In the genomic region with DNA sequence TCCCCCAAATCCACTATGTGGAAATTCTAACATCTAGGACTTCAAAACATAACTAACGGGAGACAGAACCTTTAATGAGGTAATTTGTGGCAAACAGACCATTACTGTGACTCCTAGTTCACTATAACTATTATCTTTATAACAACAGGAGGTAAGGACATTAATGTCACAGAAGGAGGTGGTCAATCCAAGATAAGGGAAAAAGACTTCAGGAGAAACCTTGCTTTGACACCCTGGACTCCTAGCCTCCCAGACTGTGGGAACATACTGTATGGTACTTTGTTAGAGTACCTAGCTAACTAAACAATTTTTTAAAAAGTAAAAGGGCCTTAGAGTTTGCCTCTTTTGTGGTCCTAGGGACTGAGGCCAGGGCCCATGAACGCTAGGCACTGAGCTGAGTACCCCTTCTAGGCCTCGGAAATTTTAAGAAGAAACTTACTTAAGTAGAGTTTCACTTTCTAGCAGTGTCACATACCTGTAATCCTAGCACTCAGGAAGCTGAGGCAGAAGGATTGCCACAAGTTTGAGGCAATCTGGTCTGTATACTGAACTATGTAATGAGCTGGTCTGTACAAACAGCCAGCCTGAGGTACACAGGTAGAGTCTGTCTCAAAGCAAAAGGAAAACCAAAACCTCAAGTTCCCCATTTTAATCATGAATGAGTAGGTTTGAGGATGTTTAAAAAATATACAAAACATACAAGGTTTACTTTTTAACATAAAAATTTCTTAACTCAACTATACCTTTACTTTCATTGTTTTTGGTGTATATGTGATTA, we compare ENCODE assay signal across 29 mouse cellular contexts. TPM values are rescaled to one million over a fixed set of nuclear protein-coding genes. Genes with fewer than 3 reads are reported as not detected.
DNase-seq lines count a peak whose midpoint lies in the region; ATAC-seq and TF ChIP-seq lines count a peak whose summit lies in the region.
"Had no signal": no experiment of that assay in that cellular context is flagged by ENCODE, and none has a peak within 500 bp of the region (broad histone marks: within the 10 kb centered on the region; RNA-seq: fewer than 3 reads in every experiment).

No protein-coding gene starts in this region.

- no peaks in the 10 kb centered on the region for H3K9me3 ChIP-seq in liver, embryonic 14.5 days (ENCODE audit: control insufficient read depth, low read length)
- H3K9me3 ChIP-seq in liver, embryonic 11.5 days (ENCODE audit: control insufficient read depth, low read length), result no peaks in the 10 kb centered on the region
- H3K9me3 ChIP-seq in MEL (replicated peaks; ENCODE audit: insufficient read depth, low read length), result no peaks in the 10 kb centered on the region
- H3K9me3 ChIP-seq in limb, embryonic 10.5 days (replicated peaks), result no peaks in the 10 kb centered on the region
- H3K9me3 ChIP-seq: heart, embryonic 13.5 days; limb, embryonic 13.5 days; liver, embryonic 13.5 days; midbrain, embryonic 15.5 days; neural tube, embryonic 13.5 days; stomach, embryonic 15.5 days had no signal

- no peak for TF ChIP-seq POLR2A in MEL (IDR thresholded peaks at IDR 0.05; ENCODE audit: control insufficient read depth in 1 of 2, insufficient read depth in 1 of 2, low read depth in 1 of 2, low read length in 2 of 2, poor library complexity in 1 of 2)

- no peak overlapping the region for H3K4me2 ChIP-seq in liver, embryonic 14.5 days (ENCODE audit: low read depth)
- H3K4me2 ChIP-seq in liver, embryonic 11.5 days, result no peak overlapping the region
- H3K4me2 ChIP-seq: heart, embryonic 13.5 days; hindbrain, embryonic 14.5 days; limb, embryonic 13.5 days; liver, embryonic 13.5 days; lung, embryonic 14.5 days; midbrain, embryonic 15.5 days; neural tube, embryonic 13.5 days; stomach, embryonic 15.5 days had no signal

- no peak overlapping the region for H3K27ac ChIP-seq in liver, embryonic 14.5 days
- H3K27ac ChIP-seq in liver, embryonic 11.5 days (ENCODE audit: low read depth, low read length), result no peak overlapping the region
- no peak overlapping the region for H3K27ac ChIP-seq in MEL (ENCODE audit: control insufficient read depth, low read depth, low read length)
- no peak overlapping the region for H3K27ac ChIP-seq in limb, embryonic 10.5 days
- H3K27ac ChIP-seq: heart, embryonic 13.5 days; hindbrain, embryonic 14.5 days; layer of hippocampus, adult 2 months; limb, embryonic 13.5 days; liver, embryonic 13.5 days; midbrain, embryonic 15.5 days; neural tube, embryonic 13.5 days; stomach, embryonic 15.5 days had no signal

- H3K4me1 ChIP-seq in liver, embryonic 14.5 days (replicated peaks; ENCODE audit: control insufficient read depth in 2 of 2, insufficient read depth in 2 of 2, low read length in 1 of 2), result peaks cover 0 to 6% of the 10 kb centered on the region in 2 experiments; a peak in 1 of 4 replicates
- 0 out of 2 replicates have a peak, but pooled peaks cover 2% of the 10 kb centered on the region for H3K4me1 ChIP-seq in liver, embryonic 11.5 days (replicated peaks; ENCODE audit: control insufficient read depth, insufficient read depth, low read length)
- peaks cover 3 to 9% of the 10 kb centered on the region in 2 experiments; a peak in 2 of 4 replicates for H3K4me1 ChIP-seq in MEL (ENCODE audit: control insufficient read depth in 1 of 2, insufficient read depth in 2 of 2, low read length in 2 of 2)
- H3K4me1 ChIP-seq in limb, embryonic 10.5 days, result no peaks in the 10 kb centered on the region
- H3K4me1 ChIP-seq: midbrain, embryonic 15.5 days; neural tube, embryonic 13.5 days; stomach, embryonic 15.5 days had no signal

- no peaks in the 10 kb centered on the region for H3K79me2 ChIP-seq in MEL (ENCODE audit: control insufficient read depth, insufficient read depth, low read length, poor library complexity)

- WGBS in liver, embryonic 14.5 days (ENCODE audit: insufficient replicate concordance), result 68% methylated on average over 3 of the region's 3 CpGs
- WGBS in liver, embryonic 11.5 days, result 82% methylated on average over 3 of the region's 3 CpGs
- WGBS in limb, embryonic 10.5 days, result 88% methylated on average over 3 of the region's 3 CpGs

- no peak for DNase-seq in liver, embryonic 14.5 days (ENCODE audit: low read depth in 3 of 3, low spot score in 3 of 3)
- no peak for DNase-seq in liver, embryonic 11.5 days (ENCODE audit: low spot score)
- DNase-seq in MEL (ENCODE audit: low read depth, low spot score), result peak; percentile 56
- no peak for DNase-seq in adrenal gland, postnatal 4 days (ENCODE audit: low spot score in 2 of 2)
- no peak for DNase-seq in right cerebral cortex, adult 2 months (ENCODE audit: low spot score in 2 of 2)
- no peak for DNase-seq in limb, embryonic 10.5 days (ENCODE audit: low spot score)
- DNase-seq: adrenal gland, adult 2 months; cerebellum, adult 2 months; cerebellum, postnatal 36 days; gastrocnemius, postnatal 14 days; heart, adult 18-20 months; heart, postnatal 14 days; kidney, adult 2 months; kidney, postnatal 25 days; liver, embryonic 13.5 days; lung, embryonic 14.5 days; thymus, adult 18-20 months; thymus, postnatal 36 days had no signal

- H3K9ac ChIP-seq in liver, embryonic 14.5 days (replicated peaks), result no peak overlapping the region
- no peak overlapping the region for H3K9ac ChIP-seq in liver, embryonic 11.5 days (ENCODE audit: low read depth, low read length)
- no peak overlapping the region for H3K9ac ChIP-seq in MEL (ENCODE audit: control insufficient read depth, low read depth, low read length, poor library complexity, severe bottlenecking)
- H3K9ac ChIP-seq: heart, embryonic 13.5 days; hindbrain, embryonic 14.5 days; limb, embryonic 13.5 days; liver, embryonic 13.5 days; lung, embryonic 14.5 days; midbrain, embryonic 15.5 days; neural tube, embryonic 13.5 days; stomach, embryonic 15.5 days had no signal

- H3K4me3 ChIP-seq in liver, embryonic 14.5 days (ENCODE audit: insufficient read depth in 1 of 2, low read depth in 2 of 2, low read length in 2 of 2), result no peak overlapping the region
- no peak overlapping the region for H3K4me3 ChIP-seq in liver, embryonic 11.5 days (ENCODE audit: low read depth, low read length)
- H3K4me3 ChIP-seq in MEL (ENCODE audit: control insufficient read depth in 1 of 2, insufficient read depth in 1 of 2, low read depth in 2 of 2, low read length in 2 of 2), result no peak overlapping the region; a peak in 1 of 4 replicates
- no peak overlapping the region for H3K4me3 ChIP-seq in limb, embryonic 10.5 days
- H3K4me3 ChIP-seq: heart, embryonic 13.5 days; layer of hippocampus, adult 2 months; limb, embryonic 13.5 days; liver, embryonic 13.5 days; midbrain, embryonic 15.5 days; myocyte; neural tube, embryonic 13.5 days; stomach, embryonic 15.5 days had no signal

- no peaks in the 10 kb centered on the region for H3K36me3 ChIP-seq in liver, embryonic 14.5 days (replicated peaks; ENCODE audit: control insufficient read depth, insufficient read depth, low read depth)
- no peaks in the 10 kb centered on the region for H3K36me3 ChIP-seq in liver, embryonic 11.5 days (ENCODE audit: control insufficient read depth, insufficient read depth, low read length)
- H3K36me3 ChIP-seq in MEL (ENCODE audit: control insufficient read depth in 1 of 2, insufficient read depth in 2 of 2, low read length in 2 of 2), result peaks cover 26% of the 10 kb centered on the region in 2 experiments
- peaks cover 5% of the 10 kb centered on the region; the same call in 1 of the 2 replicates for H3K36me3 ChIP-seq in limb, embryonic 10.5 days
- H3K36me3 ChIP-seq: stomach, embryonic 15.5 days had no signal

- 0 out of 2 replicates have a peak, but pooled peaks have one; percentile 6 for TF ChIP-seq EP300 in liver, embryonic 14.5 days (IDR thresholded peaks at IDR 0.05; ENCODE audit: low read depth)
- peak in 1 of 2 experiments; percentile 43; a peak in 2 of 4 replicates for TF ChIP-seq EP300 in MEL (IDR thresholded peaks at IDR 0.05; ENCODE audit: low read depth in 1 of 2, low read length in 2 of 2)

- no peak for TF ChIP-seq RAD21 in MEL (IDR thresholded peaks at IDR 0.05; ENCODE audit: low read depth, low read length)

- TF ChIP-seq CTCF in liver, embryonic 14.5 days (IDR thresholded peaks at IDR 0.05; ENCODE audit: low read depth), result no peak
- TF ChIP-seq CTCF in MEL (IDR thresholded peaks at IDR 0.05 in 2 of 3, conservative IDR thresholded peaks at IDR 0.05 in 1 of 3; ENCODE audit: control insufficient read depth in 1 of 3, insufficient read depth in 1 of 3, low read depth in 2 of 3, low read length in 3 of 3, poor library complexity in 1 of 3, severe bottlenecking in 1 of 3), result no peak

- H3K27me3 ChIP-seq in liver, embryonic 14.5 days (ENCODE audit: control insufficient read depth, insufficient read depth, low read length), result no peaks in the 10 kb centered on the region
- H3K27me3 ChIP-seq in liver, embryonic 11.5 days (replicated peaks; ENCODE audit: control insufficient read depth, insufficient read depth, low read length), result no peaks in the 10 kb centered on the region
- no peaks in the 10 kb centered on the region for H3K27me3 ChIP-seq in MEL (ENCODE audit: control insufficient read depth in 1 of 2, insufficient read depth in 2 of 2, low read length in 2 of 2)
- H3K27me3 ChIP-seq in limb, embryonic 10.5 days (ENCODE audit: low read depth, poor library complexity, severe bottlenecking), result no peaks in the 10 kb centered on the region
- H3K27me3 ChIP-seq: heart, embryonic 13.5 days; limb, embryonic 13.5 days; liver, embryonic 13.5 days; midbrain, embryonic 15.5 days; neural tube, embryonic 13.5 days; stomach, embryonic 15.5 days had no signal

- no peak for ATAC-seq in liver, embryonic 14.5 days (ENCODE audit: insufficient read depth)
- no peak for ATAC-seq in liver, embryonic 11.5 days (replicated peaks; ENCODE audit: low FRiP score)
- peak; percentile 30; the same call in 1 of the 2 replicates for ATAC-seq in granulocyte monocyte progenitor cell, adult 5-6 weeks (replicated peaks; ENCODE audit: poor library complexity, severe bottlenecking)
- 0 out of 2 replicates have a peak, but pooled peaks have one; percentile 27 for ATAC-seq in monocyte, adult 5-6 weeks (replicated peaks; ENCODE audit: insufficient number of reproducible peaks, low FRiP score, low TSS enrichment, poor library complexity, severe bottlenecking)
- ATAC-seq: forebrain, embryonic 14.5 days; midbrain, embryonic 15.5 days had no signal

RNA-seq across cellular contexts. Expression of gene Cenpo, which starts 45.1 kb away (rescaled TPM):
- polyA plus RNA-seq in liver, embryonic 14.5 days (2012; rRNA removed), result 8.5 and 10.5 TPM in 2 replicates
- polyA plus RNA-seq in liver, embryonic 14.5 days (2014; fragmentation: Nextera tagmentation; extraction: Ambion mirVana), result 9.4 and 10.9 TPM in 2 replicates
- 20.6 and 24.4 TPM in 2 replicates for polyA plus RNA-seq in liver, embryonic 11.5 days (2014; fragmentation: Nextera tagmentation; extraction: Ambion mirVana)
- 29.2 and 33.3 TPM in 2 replicates for total RNA-seq in MEL (2012; rRNA removed)
- polyA plus RNA-seq in MEL (2012; ENCODE audit: insufficient read depth in 1 of 2, insufficient read length in 2 of 2, low read depth in 1 of 2, low replicate concordance in 2 of 2, missing spikeins in 1 of 2), result 10 to 100 TPM in 1 of 2 experiments, not detected in 1; 35.5 TPM
- 19.7 and 25.9 TPM in 2 replicates for total RNA-seq in granulocyte monocyte progenitor cell, adult 5-6 weeks (2014; fragmentation: Nextera tagmentation)
- 41.1 and 51.9 TPM in 2 replicates for total RNA-seq in granulocyte monocyte progenitor cell, adult 5-6 weeks (2017)
- 16.6 to 38.3 TPM (median 31.8 TPM) in 3 replicates for total RNA-seq in monocyte, adult 5-6 weeks (2017)
- 10 to 100 TPM; 16.4 to 19.2 TPM for total RNA-seq in adrenal gland, postnatal 4 days (2021)
- polyA plus RNA-seq in limb, embryonic 10.5 days (2016; fragmentation: Nextera tagmentation; extraction: Ambion mirVana), result 20.9 and 22.0 TPM in 2 replicates

RNA-seq across cellular contexts. Expression of gene Ptrhd1, which starts 45.3 kb away (rescaled TPM):
- 1.8 TPM in 2 replicates for polyA plus RNA-seq in liver, embryonic 14.5 days (2012; rRNA removed)
- 3.1 and 3.2 TPM in 2 replicates for polyA plus RNA-seq in liver, embryonic 14.5 days (2014; fragmentation: Nextera tagmentation; extraction: Ambion mirVana)
- 5.5 and 6.0 TPM in 2 replicates for polyA plus RNA-seq in liver, embryonic 11.5 days (2014; fragmentation: Nextera tagmentation; extraction: Ambion mirVana)
- total RNA-seq in MEL (2012; rRNA removed), result 3.8 TPM in 2 replicates
- 1 to 10 TPM in 1 of 2 experiments, not detected in 1; 5.3 TPM for polyA plus RNA-seq in MEL (2012; ENCODE audit: insufficient read depth in 1 of 2, insufficient read length in 2 of 2, low read depth in 1 of 2, low replicate concordance in 2 of 2, missing spikeins in 1 of 2)
- total RNA-seq in granulocyte monocyte progenitor cell, adult 5-6 weeks (2014; fragmentation: Nextera tagmentation), result 7.1 and 7.3 TPM in 2 replicates
- total RNA-seq in granulocyte monocyte progenitor cell, adult 5-6 weeks (2017), result 5.1 and 5.4 TPM in 2 replicates
- total RNA-seq in monocyte, adult 5-6 weeks (2017), result 1.6 to 2.2 TPM (median 2.1 TPM) in 3 replicates
- 1 to 10 TPM; 6.7 to 7.4 TPM for total RNA-seq in adrenal gland, postnatal 4 days (2021)
- 5.9 and 6.0 TPM in 2 replicates for polyA plus RNA-seq in limb, embryonic 10.5 days (2016; fragmentation: Nextera tagmentation; extraction: Ambion mirVana)

Comparison
In these comparisons a context has a peak if more than half of its experiments do, and no peak if none do; other contexts are left out.
1. ATAC-seq: peak in granulocyte monocyte progenitor cell, adult 5-6 weeks (single experiment) and monocyte, adult 5-6 weeks (single experiment); none in liver, embryonic 14.5 days (single experiment) and liver, embryonic 11.5 days (single experiment).